Mouse (Mus musculus): ENCODE results near the gene Sema3g.
A peak's percentile ranks its signal among the peaks of the same experiment; 100 is the strongest.

Gene Sema3g

DNA sequence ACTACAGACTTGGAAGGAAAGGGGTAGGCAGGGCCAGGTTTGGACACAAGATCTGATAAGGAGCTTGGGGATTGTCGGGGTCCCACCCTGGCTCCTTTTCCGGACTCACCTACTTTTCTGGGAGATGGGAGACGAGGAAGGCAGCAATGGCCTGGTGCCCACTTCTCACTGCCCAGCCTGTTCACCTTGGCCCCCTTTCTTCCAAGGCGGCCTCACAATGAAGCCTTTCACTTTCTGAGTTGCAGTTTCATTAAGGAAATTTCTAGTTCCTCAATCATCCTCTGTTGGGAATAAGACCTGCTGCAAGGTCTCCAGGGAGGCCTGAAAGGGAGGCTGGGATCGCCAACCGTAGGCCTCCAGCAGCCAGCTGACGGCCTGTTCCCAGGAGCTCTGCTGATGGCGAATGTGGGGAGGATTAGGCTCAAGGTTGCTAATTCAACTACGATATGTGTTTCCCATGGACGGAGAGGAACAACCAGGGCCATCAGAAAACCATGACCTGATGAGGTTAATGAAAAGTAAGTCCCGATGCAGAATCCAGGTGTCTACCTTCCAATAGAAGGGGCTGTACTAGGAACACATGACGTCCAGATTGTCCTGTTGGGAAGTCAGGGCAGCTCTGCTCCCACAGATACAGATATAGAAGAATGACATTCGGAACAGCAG lies 14.9 kb downstream of the Sema3g start:
- DNase-seq (ENCODE audit: low spot score), result no peak

DNA sequence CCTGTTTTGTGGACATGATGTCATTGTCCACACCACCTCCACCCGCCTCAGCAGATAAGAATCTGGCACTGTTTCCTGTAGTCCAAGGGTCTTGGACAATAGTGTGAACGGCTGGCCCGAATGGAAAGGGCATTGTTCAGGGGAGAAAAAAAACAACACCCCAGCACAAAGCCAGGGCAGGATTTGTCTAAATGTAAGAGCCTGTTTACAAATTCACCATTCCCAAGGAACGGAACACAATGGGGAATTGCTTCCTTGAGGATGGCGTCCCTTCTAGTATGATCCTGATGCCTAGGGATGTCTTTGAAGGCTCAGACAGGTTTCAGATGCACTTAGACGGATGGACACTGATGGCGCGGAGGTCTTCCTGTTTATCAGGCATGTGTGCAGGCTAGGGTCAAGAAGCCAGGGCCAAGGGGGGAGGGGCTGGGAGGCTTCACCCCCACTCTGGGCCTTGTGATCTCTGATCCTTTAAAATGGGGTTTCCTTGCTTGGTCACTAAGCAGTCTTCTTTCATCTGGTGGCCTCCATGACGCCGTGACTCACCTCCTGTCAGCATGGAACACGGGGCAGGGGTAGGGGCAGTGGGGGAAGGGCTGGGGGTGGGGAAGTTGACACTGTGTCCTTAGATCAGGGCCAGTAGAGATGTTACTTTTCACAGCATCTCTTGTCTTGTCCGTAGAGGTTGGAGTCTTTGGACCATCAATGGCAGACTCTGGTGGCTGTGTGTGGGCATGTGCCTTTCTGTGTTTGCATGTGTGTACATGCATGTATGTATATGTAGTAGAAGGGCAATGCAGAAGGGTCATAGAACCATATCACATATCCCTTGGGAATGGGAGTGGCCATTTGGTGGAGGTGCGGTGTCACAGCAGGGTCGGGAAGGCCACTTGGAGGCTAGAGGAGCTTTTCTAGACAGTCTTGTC lies 15.7 kb downstream of the Sema3g start:
- DNase-seq (ENCODE audit: low spot score), result no peak

DNA sequence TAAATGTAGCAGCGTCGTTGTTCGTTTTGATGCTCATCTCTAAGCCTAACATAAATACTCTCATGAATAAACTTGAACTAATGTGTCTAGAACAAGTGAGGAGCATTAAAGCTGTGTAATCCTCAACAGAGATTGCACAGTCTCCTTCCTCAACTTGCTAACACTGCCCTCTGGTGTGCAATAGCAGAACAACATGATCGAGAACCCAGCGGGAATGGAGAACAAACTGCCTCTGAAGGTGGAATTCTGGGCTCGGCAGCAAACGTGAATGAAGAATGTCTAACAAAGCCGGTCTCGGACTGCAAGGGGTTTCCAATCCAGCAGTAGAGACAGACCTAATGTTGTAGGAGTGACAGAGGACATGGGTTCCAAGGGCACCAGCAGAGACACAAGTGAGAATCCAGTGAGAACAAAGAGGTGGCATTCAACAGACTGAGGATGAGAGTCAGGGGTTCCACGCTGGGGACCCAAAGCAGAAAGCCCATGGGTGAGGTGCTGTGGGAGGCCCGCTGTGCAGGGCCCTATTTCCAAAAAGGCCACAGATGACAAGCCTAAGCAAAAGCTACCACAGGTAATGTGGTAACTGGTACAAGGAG lies 16.4 kb downstream of the Sema3g start:
- peak; percentile 94 for DNase-seq (ENCODE audit: low spot score)

DNA sequence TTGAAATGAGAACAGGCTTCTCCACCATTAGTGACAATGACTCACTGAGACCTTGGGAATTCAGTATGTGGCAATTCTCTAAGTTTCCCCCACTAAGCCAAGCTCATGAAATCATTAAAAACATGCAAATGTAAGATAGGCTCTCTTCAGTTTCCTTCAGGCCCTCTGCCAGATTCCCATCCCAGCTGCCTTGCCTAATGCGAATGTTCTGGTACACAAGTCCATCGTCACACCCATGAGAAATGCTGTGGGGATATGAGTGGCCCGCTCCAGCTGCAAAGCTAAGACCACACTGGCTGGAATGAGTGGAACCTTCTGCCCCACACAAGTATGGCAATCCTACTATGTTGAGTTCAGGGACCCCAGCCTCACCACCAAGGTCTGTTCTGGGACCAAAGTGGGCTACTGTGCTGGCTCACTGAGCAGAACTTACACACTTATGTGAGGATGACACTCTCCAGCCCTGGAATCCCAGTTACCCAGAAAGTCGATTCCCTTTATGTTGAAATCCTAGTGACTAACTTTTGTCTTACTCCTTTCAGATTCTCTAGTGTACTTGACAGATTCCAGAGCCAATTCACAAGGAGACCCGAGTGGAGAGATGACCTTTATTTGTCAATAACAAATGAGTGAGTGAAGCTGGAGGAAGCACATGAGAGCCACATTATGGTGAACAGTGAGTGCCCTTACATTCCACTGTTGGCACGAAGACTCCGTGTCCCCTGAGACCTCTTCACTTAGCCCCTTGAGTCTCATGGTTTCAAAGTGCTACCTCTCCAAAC lies 19.6 kb downstream of the Sema3g start:
- no peak for DNase-seq (ENCODE audit: low spot score)

DNA sequence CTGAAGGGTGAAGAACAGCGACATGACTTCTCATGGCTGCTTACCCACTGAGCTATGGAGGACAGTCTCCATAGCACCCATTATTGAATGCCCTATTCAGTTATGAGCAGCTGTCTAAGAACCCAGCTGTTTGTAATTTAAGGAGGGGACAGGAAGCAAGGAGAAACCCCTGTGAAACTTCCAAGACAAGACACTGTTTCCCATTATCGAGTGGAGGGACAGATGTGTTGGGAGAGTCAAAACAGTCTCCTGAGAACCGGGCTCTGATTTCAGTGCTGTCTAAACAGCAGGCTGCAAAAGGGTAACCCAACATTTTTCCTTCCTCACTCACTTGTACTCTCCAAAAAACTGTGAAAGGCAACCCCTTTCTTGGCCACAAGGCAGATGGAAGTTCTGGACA lies 22.9 kb downstream of the Sema3g start:
- DNase-seq (ENCODE audit: low spot score), result no peak

DNA sequence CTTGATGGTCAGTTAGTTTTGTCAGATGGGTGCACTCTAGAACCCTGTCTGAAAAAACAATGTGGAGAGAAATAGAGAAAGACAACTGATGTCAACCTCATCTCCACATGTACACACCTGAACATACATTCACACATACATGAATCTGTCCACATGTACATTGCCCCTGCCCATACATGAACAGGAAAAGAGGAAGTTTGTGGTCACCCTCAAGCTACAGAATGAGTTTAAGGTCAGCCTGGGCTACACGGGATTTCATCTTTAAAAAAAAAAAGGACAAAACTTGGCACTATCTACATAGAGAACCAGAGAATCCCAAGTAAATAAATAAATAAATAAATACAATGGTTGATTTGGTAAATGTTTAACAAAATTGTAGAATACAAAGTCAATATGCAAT lies 27.1 kb downstream of the Sema3g start:
- no peak for DNase-seq (ENCODE audit: low spot score)

GRCm38 (mm10) chr14:31245946-31246345 lies 28.3 kb downstream of the Sema3g start:
- DNase-seq (ENCODE audit: low spot score), result no peak

DNA sequence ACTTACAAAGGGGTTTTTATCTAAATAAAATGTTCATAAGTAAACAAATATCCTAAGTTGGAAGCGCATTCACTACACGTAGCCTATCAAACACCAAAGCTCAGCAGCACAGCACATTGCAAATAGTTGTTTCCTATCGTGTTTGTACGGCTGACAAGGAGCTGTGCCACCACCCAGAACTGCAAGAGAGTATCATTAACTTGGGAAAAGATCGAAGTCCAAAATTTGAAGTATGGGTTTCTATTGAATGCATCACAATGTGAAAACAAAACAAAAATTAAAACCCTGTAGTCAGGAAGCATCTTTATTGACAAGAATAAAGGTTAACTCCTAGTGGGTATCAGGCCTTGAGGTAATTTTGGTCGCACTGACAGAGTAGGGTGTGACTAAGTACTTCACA lies 30.7 kb downstream of the Sema3g start:
- DNase-seq (ENCODE audit: low spot score), result no peak

DNA sequence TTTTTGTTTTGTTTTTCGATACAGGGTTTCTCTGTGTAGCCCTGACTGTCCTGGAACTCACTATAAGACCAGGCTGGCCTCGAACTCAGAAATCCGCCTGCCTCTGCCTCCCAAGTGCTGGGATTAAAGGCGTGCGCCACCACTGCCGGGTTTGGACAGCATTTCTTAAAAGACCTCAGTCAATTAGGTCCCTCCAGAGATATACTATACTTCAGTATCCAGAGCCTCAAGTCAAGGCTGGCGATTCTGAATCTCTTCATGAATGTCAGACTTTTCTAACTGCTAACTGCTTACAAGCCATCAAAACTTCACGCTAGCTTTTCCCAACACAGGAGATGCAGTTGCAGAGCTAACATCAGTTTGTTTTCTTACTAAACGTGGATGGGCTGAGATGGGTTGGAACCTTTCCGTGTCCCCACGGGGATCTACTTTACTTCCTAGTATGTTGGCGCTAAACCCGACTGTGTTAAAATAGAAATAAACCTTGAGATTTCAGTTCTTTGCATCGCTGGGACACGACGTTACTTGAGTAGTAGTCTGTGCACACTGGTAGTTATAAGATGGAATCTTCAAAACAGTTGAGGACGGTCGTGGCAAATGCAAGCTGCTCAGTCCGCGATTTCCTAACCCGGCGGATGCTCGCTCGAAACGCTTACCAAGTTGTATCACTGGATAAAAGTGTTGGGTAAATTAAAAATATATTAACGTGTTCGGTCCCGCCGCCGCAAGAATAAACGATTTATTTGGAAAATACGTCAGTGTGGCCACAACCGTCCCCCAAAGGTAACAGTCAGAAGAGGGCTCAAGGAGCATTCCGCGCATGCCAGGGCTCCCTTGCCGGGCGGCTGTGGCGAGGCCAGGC lies 32.8 kb downstream of the Sema3g start:
- DNase-seq (ENCODE audit: low spot score), result no peak

DNA sequence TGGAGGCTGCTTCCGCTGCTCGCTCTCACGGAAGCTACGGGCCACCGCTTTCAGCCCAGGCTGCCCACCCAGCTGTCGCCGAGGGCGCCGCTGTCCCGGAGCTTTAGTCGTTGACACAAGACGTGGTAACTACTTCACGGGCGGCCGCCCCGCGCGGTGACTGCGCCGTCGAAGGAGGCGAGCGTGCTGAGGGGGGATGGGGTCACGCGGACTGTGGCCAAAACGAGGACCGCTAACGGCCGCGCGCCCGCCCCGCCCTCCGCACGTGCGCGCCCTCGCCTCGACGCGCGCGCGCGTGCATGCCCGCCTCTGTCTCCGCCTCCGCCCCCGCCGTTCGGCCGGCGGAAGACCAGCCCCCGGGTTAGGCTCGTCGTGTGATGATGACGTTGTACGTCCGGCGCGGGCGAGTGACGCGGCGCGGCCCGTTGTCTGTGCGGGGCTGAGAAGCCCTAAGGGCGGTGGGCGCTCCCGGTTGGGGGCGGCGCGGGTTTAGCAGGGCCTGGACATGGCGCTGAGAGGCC lies 33.5 kb downstream of the Sema3g start, which contains the start of the genes Phf7 and Bap1:
Gene Phf7, minus strand, starts transcription at position 234 of the 521 bp plus-strand sequence.
Gene Bap1, plus strand, starts transcription at position 367 of the 521 bp plus-strand sequence.
- peak; percentile 95 for DNase-seq (ENCODE audit: low spot score)

DNA sequence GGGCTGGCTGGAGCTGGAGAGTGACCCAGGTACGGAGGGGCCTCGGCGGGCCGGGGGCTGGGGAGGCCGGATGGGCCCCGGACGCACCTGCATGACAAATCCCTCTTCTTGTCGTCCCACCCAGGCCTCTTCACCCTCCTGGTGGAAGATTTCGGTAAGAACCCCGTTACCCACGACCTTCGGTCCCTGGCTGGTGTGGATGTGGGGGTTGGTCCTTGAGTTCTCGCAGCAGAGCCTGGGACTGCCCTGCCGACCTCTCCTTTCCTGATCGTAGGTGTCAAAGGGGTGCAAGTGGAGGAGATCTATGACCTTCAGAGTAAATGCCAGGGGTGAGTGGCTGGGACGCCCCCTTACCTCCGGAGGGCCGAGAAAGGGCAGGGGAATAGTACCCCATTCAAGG lies 34.0 kb downstream of the Sema3g start:
- no peak for DNase-seq (ENCODE audit: low spot score)

- DNase-seq (ENCODE audit: low spot score), result no peak
Measured at GRCm38 (mm10) chr14:31252091-31252490, 34.4 kb downstream of the Sema3g start.

DNA sequence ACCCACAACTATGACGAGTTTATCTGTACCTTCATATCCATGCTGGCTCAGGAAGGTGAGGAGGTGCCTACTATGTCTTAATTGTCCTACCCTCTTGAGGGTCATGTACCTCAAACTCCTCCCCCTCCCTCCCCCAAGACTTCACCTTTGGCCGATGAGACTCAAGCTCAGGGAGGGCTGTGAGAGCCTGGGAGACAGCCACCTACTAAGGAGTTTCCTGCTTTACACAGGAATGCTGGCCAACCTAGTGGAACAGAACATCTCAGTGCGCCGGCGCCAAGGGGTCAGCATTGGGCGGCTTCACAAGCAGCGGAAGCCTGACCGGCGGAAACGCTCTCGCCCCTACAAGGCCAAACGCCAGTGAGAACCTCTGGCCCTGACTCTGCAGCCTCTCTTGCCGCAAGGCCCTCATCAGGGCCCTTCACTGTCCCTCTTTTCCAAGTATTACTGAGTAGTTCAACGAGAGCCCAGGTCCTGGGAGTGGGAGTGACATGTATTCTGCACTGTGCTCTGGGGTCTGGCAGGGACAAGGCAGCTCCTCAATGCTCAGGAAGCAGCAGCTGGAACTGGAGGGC lies 40.9 kb downstream of the Sema3g start:
- DNase-seq (ENCODE audit: low spot score), result no peak

GRCm38 (mm10) chr14:31260374-31260773 lies 42.7 kb downstream of the Sema3g start:
- no peak for DNase-seq (ENCODE audit: low spot score)

- DNase-seq (ENCODE audit: low spot score), result no peak
Measured at GRCm38 (mm10) chr14:31260932-31261331, 43.3 kb downstream of the Sema3g start.

DNA sequence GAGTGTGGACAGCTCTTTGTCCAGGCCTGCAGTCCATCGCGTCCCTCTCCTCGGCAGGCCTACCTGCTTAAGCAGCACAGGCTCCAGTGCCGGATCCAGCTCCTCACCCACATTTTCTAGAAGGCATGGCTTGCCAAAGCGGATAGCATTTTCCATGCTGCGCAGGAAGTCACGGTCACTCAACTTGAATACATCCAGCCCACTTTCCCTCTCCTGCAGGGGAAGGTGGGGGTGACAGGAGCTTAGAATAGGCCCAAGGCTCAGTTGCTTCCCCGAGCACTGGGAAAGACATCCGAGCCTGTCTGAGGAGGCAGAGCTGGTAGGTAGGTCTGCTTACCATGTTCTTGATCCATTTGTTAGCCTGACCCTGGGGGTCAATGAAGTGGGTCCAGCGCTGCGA lies 50.0 kb downstream of the Sema3g start:
- DNase-seq (ENCODE audit: low spot score), result no peak

GRCm38 (mm10) chr14:31268301-31269001 lies 50.8 kb downstream of the Sema3g start:
- DNase-seq (ENCODE audit: low spot score), result peak; percentile 59

DNA sequence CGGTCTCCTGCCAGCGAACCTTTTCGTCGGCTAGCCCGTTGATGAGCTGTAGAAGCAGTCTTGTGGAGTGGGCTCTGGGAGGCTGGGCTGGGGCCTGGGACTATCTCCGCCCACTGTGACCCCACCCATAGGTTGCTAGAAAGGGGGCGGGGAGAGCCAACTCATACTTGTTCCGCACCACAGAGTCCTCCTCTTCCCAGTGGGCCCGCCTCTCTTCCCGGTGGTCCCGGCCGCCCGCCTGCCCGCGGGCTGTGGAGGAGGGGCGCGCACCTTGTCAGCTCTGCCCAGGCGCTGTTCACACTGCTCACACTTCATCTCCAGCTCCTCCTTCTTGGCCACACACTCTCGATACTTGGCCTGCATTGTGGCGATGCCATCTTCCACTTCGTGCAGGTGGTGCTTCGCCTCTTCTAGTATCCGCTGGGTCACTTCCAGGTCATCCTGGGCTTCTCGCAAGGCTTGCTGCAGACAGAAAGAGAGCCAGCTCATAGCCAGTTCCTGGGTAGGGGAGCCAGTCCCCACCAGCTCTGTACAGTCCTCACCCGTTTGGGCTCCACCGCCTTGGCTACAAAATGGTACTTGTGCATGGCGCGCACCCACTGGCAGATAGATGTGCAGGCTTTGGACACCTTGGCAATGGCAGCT lies 51.9 kb downstream of the Sema3g start:
- peak; percentile 90 for DNase-seq (ENCODE audit: low spot score)

- no peak for DNase-seq (ENCODE audit: low spot score)
Measured at GRCm38 (mm10) chr14:31271121-31271520, 53.5 kb downstream of the Sema3g start.

Measured in embryo, embryonic 10.5 days (tissue).